Mouse (Mus musculus) kidney, postnatal 0 days (tissue): ENCODE measurements at regions not wholly inside any gene's neighbourhood (a gene's known extent, or its start where the extent isn't known, plus 50 kb on each side); places are given as distances from the start of the nearest gene placed in this dataset.

Experiments
- ATAC-seq: fragments of 200-750 bp; cut with Nextera tagmentation; replicated peaks from 2 replicates; pipeline ENCODE4 v1.8.0; 2017; ENCODE audit warnings: low read depth, moderate number of reproducible peaks, moderate TSS enrichment, moderate library complexity; ENCODE audit not compliant: low FRiP score
- DNase-seq: peaks from one replicate; pipeline ENCODE4 v3.0.0-alpha.2; 2016; ENCODE audit warnings: low spot score
- H3K27ac ChIP-seq: fragments of 300-500 bp; sonication (generic); 2 replicates; pipeline ENCODE4 v1.5.1; 2014; ENCODE audit warnings: mild to moderate bottlenecking
- H3K27me3 ChIP-seq: fragments of 300-500 bp; sonication (generic); 2 replicates; pipeline ENCODE4 v1.6.1; 2014; ENCODE audit warnings: low read length, mixed read lengths; ENCODE audit not compliant: insufficient read depth
- H3K36me3 ChIP-seq: fragments of 300-500 bp; sonication (generic); 2 replicates; pipeline ENCODE4 v1.6.1; 2014; ENCODE audit warnings: low read length, mixed read lengths; ENCODE audit not compliant: insufficient read depth
- H3K4me1 ChIP-seq: fragments of 300-500 bp; sonication (generic); replicated peaks from 2 replicates; pipeline ENCODE4 v1.6.1; 2014; ENCODE audit warnings: antibody characterized with exemption, low read length, mixed read lengths; ENCODE audit not compliant: insufficient read depth
- H3K4me2 ChIP-seq: fragments of 300-500 bp; sonication (generic); 2 replicates; pipeline ENCODE4 v1.6.1; 2014; ENCODE audit warnings: mild to moderate bottlenecking, low read length, moderate library complexity, mixed read lengths
- H3K4me3 ChIP-seq: fragments of 300-500 bp; sonication (generic); replicated peaks from 2 replicates; pipeline ENCODE4 v1.5.1; 2014; ENCODE audit warnings: low read depth, low read length
- H3K9ac ChIP-seq: fragments of 300-500 bp; sonication (generic); 2 replicates; pipeline ENCODE4 v1.6.1; 2014; ENCODE audit warnings: low read depth, low read length
- H3K9me3 ChIP-seq: fragments of 300-500 bp; sonication (generic); replicated peaks from 2 replicates; pipeline ENCODE4 v1.6.1; 2016; ENCODE audit warnings: low read length, inconsistent platforms, mixed read lengths
- CTCF ChIP-seq: IDR thresholded peaks from 2 replicates; pipeline ENCODE4 v1.5.1; 2016; ENCODE audit warnings: antibody characterized with exemption, low read depth, mild to moderate bottlenecking, moderate library complexity
- WGBS: fragments of 180-500 bp; shearing (Covaris S2); extraction: QIAGEN DNeasy Blood & Tissue Kit; methylation state at CpG from one replicate; pipeline ENCODE4 v1.1.7; 2014; 5-methylcytosine and 5-hydroxymethylcytosine counted together

GRCm38 (mm10) chr17:15205799-15206198 lies 164.5 kb upstream of the Gm3448 start:
- Histone ChIP-seq H3K9me3 (no peaks in the 10 kb centered on the region), H3K27me3 (no peaks in the 10 kb centered on the region), H3K9ac (no peak overlapping the region), H3K27ac (no peak overlapping the region), H3K4me1 (peaks cover 7% of the 10 kb centered on the region), H3K4me3 (no peak overlapping the region), H3K4me2 (no peak overlapping the region), H3K36me3 (no peaks in the 10 kb centered on the region)
- WGBS: 73% methylated on average over 4 of the region's 4 CpGs
- TF ChIP-seq CTCF: no peak
- no peak for DNase-seq
- no peak for ATAC-seq

- Histone ChIP-seq H3K4me3 (no peak overlapping the region), H3K9ac (no peak overlapping the region), H3K4me2 (no peak overlapping the region), H3K9me3 (no peaks in the 10 kb centered on the region), H3K27ac (no peak overlapping the region), H3K27me3 (no peaks in the 10 kb centered on the region), H3K4me1 (peaks cover 7% of the 10 kb centered on the region), H3K36me3 (no peaks in the 10 kb centered on the region)
- WGBS: 57% methylated on average over 1 of the region's 1 CpGs
- no peak for TF ChIP-seq CTCF
- no peak for DNase-seq
- no peak for ATAC-seq
Observed at GRCm38 (mm10) chr17:15204524-15204923, 163.2 kb upstream of the Gm3448 start.

DNA sequence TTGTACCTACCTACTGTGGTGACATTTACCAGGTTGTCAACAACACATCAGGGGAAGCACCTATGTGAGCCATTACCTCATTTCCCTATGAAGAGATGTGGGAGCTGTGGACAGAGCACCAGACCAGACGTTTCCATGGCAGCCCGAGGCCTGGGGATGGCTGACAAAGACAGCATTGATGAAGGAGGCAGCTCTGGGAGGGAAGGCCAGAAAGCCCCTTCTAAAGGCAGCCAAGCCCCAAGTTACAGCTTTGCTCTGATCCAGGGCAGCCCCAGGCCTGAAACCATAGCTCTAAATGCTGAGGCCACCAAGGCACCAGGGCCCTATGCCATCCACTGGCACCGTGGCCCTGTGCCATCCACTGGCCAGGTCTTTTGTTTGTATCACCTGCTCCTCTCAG lies 157.9 kb upstream of the Gm3448 start:
- no peak for TF ChIP-seq CTCF
- H3K27me3 ChIP-seq: no peaks in the 10 kb centered on the region

DNA sequence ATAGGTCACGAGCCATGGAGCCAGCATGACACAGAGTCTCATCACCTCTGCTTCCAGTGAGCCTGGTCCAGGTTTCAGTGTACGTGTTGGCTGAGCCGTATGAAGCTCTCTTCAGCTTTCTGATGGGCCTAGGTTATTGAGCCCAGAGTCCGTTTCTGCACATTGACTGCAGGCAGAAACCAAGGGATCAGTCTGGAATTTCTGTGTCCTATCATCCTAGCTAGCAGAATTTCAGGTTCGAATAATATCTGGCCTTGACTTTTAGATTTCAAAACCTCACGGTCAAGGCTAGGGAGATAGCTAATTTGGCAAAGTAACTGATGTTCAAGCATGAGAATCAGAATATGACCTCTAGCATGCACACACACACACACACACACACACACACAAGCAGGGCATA lies 156.0 kb upstream of the Gm3448 start:
- Histone ChIP-seq H3K9ac (no peak overlapping the region), H3K27me3 (no peaks in the 10 kb centered on the region), H3K4me3 (no peak overlapping the region), H3K4me1 (peaks cover 5% of the 10 kb centered on the region; the same call in 1 of the 2 replicates), H3K27ac (no peak overlapping the region), H3K36me3 (no peaks in the 10 kb centered on the region), H3K4me2 (no peak overlapping the region), H3K9me3 (no peaks in the 10 kb centered on the region)
- no peak for TF ChIP-seq CTCF
- DNase-seq (no peak), ATAC-seq (no peak)
- WGBS: 91% methylated on average over 6 of the region's 6 CpGs

More for the DNA sequence above, 157.9 kb upstream of the Gm3448 start:
- whole genome bisulfite sequencing: 69% methylated on average over 3 of the region's 3 CpGs
- Histone ChIP-seq H3K4me1 (peaks cover 5% of the 10 kb centered on the region; the same call in 1 of the 2 replicates), H3K27ac (no peak overlapping the region), H3K4me3 (no peak overlapping the region), H3K9ac (no peak overlapping the region), H3K36me3 (no peaks in the 10 kb centered on the region), H3K4me2 (no peak overlapping the region), H3K9me3 (no peaks in the 10 kb centered on the region)
- DNase-seq (no peak), ATAC-seq (no peak)

DNA sequence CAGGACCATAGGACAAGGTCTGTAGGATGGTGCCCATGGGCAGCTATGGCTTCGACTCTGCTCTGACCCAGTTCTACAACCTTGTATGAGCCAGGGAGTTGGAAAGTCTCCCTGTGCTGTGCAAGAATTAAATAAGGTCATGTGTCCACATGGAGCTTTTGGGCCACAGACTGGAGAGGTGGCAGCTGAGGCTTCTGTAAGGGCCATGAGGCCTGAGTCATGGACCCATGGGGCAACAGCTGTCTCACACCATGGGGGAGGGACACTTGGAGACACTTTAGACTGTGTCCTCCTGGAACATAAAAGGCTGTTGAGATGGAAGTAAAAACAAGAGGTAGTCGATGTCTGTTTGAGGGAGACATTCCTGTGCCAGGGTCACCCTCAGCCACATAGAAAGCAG lies 154.5 kb upstream of the Gm3448 start:
- ATAC-seq (no peak), DNase-seq (no peak)
- H3K36me3 ChIP-seq: no peaks in the 10 kb centered on the region
- no peak overlapping the region for H3K4me3 ChIP-seq
- H3K4me1 ChIP-seq: peaks cover 5% of the 10 kb centered on the region; the same call in 1 of the 2 replicates
- H3K27ac ChIP-seq: no peak overlapping the region
- no peak for TF ChIP-seq CTCF
- H3K27me3 ChIP-seq: no peaks in the 10 kb centered on the region
- no peak overlapping the region for H3K4me2 ChIP-seq
- H3K9me3 ChIP-seq: no peaks in the 10 kb centered on the region
- 71% methylated on average over 2 of the region's 2 CpGs for WGBS
- H3K9ac ChIP-seq: no peak overlapping the region

GRCm38 (mm10) chr17:15194894-15195461 lies 153.6 kb upstream of the Gm3448 start:
- no peak overlapping the region for H3K9ac ChIP-seq
- peak; percentile 67 for DNase-seq
- peak; percentile 82 for ATAC-seq

GRCm38 (mm10) chr17:15193831-15194230 lies 152.5 kb upstream of the Gm3448 start:
- no peaks in the 10 kb centered on the region for H3K9me3 ChIP-seq
- H3K27ac ChIP-seq: no peak overlapping the region
- H3K4me2 ChIP-seq: no peak overlapping the region
- no peak overlapping the region for H3K9ac ChIP-seq
- DNase-seq (no peak), ATAC-seq (no peak)
- H3K27me3 ChIP-seq: no peaks in the 10 kb centered on the region
- WGBS: 69% methylated on average over 6 of the region's 6 CpGs
- no peaks in the 10 kb centered on the region for H3K36me3 ChIP-seq
- H3K4me1 ChIP-seq: peaks cover 5% of the 10 kb centered on the region; the same call in 1 of the 2 replicates
- H3K4me3 ChIP-seq: no peak overlapping the region
- no peak for TF ChIP-seq CTCF

More at GRCm38 (mm10) chr17:15194894-15195461, 153.6 kb upstream of the Gm3448 start:
- no peak overlapping the region for H3K27ac ChIP-seq
- H3K36me3 ChIP-seq: no peaks in the 10 kb centered on the region
- no peaks in the 10 kb centered on the region for H3K27me3 ChIP-seq
- H3K9me3 ChIP-seq: no peaks in the 10 kb centered on the region
- peaks cover 5% of the 10 kb centered on the region; the same call in 1 of the 2 replicates for H3K4me1 ChIP-seq
- no peak for TF ChIP-seq CTCF
- no peak overlapping the region for H3K4me2 ChIP-seq
- 15% methylated on average over 7 of the region's 7 CpGs for WGBS
- no peak overlapping the region for H3K4me3 ChIP-seq
